Mouse (Mus musculus) ES-Bruce4 (cell line): ENCODE data around the gene Faim.

Source experiments
- CTCF ChIP-seq: IDR thresholded peaks from one replicate; pipeline ENCODE4 v1.8.1; 2011; ENCODE audit warnings: low read depth, low read length
- POLR2A ChIP-seq: IDR thresholded peaks from one replicate; pipeline ENCODE4 v1.8.1; 2011; ENCODE audit warnings: low read length; ENCODE audit not compliant: insufficient read depth

DNA sequence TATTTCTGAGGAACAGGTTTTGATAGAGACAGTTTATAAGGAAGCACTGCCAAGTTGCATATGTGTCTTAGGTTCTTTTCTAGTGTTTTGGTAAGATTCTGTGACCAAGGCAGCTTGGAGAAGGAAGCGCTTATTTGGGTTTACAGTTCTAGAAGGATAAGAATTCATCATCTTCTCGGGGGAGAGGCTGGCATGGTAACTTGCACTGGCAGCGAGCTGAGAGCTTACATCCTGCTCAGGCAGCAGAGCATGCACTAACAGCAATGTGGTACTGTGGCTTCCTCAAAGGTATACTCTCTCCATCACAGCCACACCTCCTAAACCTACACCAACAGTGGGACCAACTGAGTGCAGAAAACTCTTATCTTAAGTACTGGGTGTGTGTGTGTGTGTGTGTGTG, 30.6 kb downstream of the Faim start:
- TF ChIP-seq CTCF (no peak), POLR2A (no peak)
